Mouse (Mus musculus): ENCODE measurements at regions not wholly inside any gene's neighbourhood (a gene's known extent, or its start where the extent isn't known, plus 50 kb on each side); places are given as distances from the start of the nearest gene placed in this dataset.

- POLR2A ChIA-PET = no interaction called here
These were observed 438.4 kb downstream of the Atp23 start for GRCm38 (mm10) chr10:126462770-126463169.

GRCm38 (mm10) chr10:126458523-126458922 lies 442.6 kb downstream of the Atp23 start:
- POLR2A ChIA-PET = interaction anchor here in 1 of 4 experiments (0.5 kb wide), 1 partner anchor 489 kb away, joined by 4 read pairs; no protein-coding TSS in a partner anchor
- CTCF ChIA-PET = interaction anchor here in 1 of 4 experiments (0.6 kb wide), 1 partner anchor 109 kb away, joined by 3 read pairs; no protein-coding TSS in a partner anchor

More at GRCm38 (mm10) chr10:126462770-126463169, 438.4 kb downstream of the Atp23 start:
- CTCF ChIA-PET = interaction anchor here in 1 of 4 experiments (0.6 kb wide), 2 partner anchors 346 to 513 kb away, joined by 4 to 5 read pairs; no protein-coding TSS in a partner anchor

- POLR2A ChIA-PET = no interaction called here
- CTCF ChIA-PET = no interaction called here
These were observed 448.2 kb downstream of the Atp23 start for GRCm38 (mm10) chr10:126452757-126453528.

GRCm38 (mm10) chr10:126452057-126452622 lies 449.0 kb downstream of the Atp23 start:
- ChIA-PET CTCF (interaction anchor here in 1 of 4 experiments (0.7 kb wide), 1 partner anchor 694 kb away, joined by 7 read pairs; no protein-coding TSS in a partner anchor), POLR2A (no interaction called here)

GRCm38 (mm10) chr10:126431222-126431621 lies 465.3 kb downstream of the Lrig3 start:
- ChIA-PET POLR2A (no interaction called here), CTCF (no interaction called here)

GRCm38 (mm10) chr10:126430346-126430745 lies 464.4 kb downstream of the Lrig3 start:
- CTCF ChIA-PET = interaction anchor here in 1 of 4 experiments (0.5 kb wide), 1 partner anchor 372 kb away, joined by 3 read pairs; no protein-coding TSS in a partner anchor
- POLR2A ChIA-PET = no interaction called here

GRCm38 (mm10) chr10:126429502-126429901 lies 463.5 kb downstream of the Lrig3 start:
- ChIA-PET CTCF (no interaction called here), POLR2A (no interaction called here)

GRCm38 (mm10) chr10:126422066-126422465 lies 456.1 kb downstream of the Lrig3 start:
- CTCF ChIA-PET = no interaction called here
- POLR2A ChIA-PET = interaction anchor here in 1 of 4 experiments (0.6 kb wide), 1 partner anchor 25 kb away, joined by 3 read pairs; no protein-coding TSS in a partner anchor

- ChIA-PET CTCF (interaction anchor here in 1 of 4 experiments (0.8 kb wide), 1 partner anchor 398 kb away, joined by 3 read pairs; no protein-coding TSS in a partner anchor), POLR2A (no interaction called here)
These were observed 447.8 kb downstream of the Lrig3 start for GRCm38 (mm10) chr10:126413786-126414185.

GRCm38 (mm10) chr10:126392235-126392634 lies 426.3 kb downstream of the Lrig3 start:
- ChIA-PET POLR2A (no interaction called here), CTCF (no interaction called here)

GRCm38 (mm10) chr10:126391770-126392169 lies 425.8 kb downstream of the Lrig3 start:
- ChIA-PET POLR2A (no interaction called here), CTCF (no interaction called here)

- POLR2A ChIA-PET = no interaction called here
- CTCF ChIA-PET = interaction anchor here in 3 of 4 experiments (0.6 to 1.4 kb wide), 10 partner anchors 9 to 424 kb away, joined by 3 to 9 read pairs (median 3); no protein-coding TSS in a partner anchor
These were observed 420.5 kb downstream of the Lrig3 start for GRCm38 (mm10) chr10:126386430-126386829.

GRCm38 (mm10) chr10:126385644-126386043 lies 419.7 kb downstream of the Lrig3 start:
- ChIA-PET CTCF (interaction anchor here in 1 of 4 experiments (1.1 to 1.4 kb wide), 2 partner anchors 8 to 381 kb away, joined by 3 to 9 read pairs; no protein-coding TSS in a partner anchor), POLR2A (no interaction called here)

GRCm38 (mm10) chr10:126380381-126380780 lies 414.4 kb downstream of the Lrig3 start:
- ChIA-PET CTCF (interaction anchor here in 1 of 4 experiments (0.5 kb wide), 1 partner anchor 1626 kb away, joined by 3 read pairs; no protein-coding TSS in a partner anchor), POLR2A (interaction anchor here in 1 of 4 experiments (0.6 kb wide), 1 partner anchor 111 kb away, joined by 7 read pairs; no protein-coding TSS in a partner anchor)

- POLR2A ChIA-PET = no interaction called here
These were observed 413.3 kb downstream of the Lrig3 start for GRCm38 (mm10) chr10:126379239-126379638.

GRCm38 (mm10) chr10:126373906-126374305 lies 407.9 kb downstream of the Lrig3 start:
- CTCF ChIA-PET = no interaction called here

More at GRCm38 (mm10) chr10:126379239-126379638, 413.3 kb downstream of the Lrig3 start:
- CTCF ChIA-PET = interaction anchor here in 1 of 4 experiments (0.6 to 0.7 kb wide), 2 partner anchors 517 to 611 kb away, joined by 3 read pairs; no protein-coding TSS in a partner anchor

GRCm38 (mm10) chr10:126371881-126372280 lies 405.9 kb downstream of the Lrig3 start:
- ChIA-PET POLR2A (no interaction called here), CTCF (interaction anchor here in 1 of 4 experiments (0.6 kb wide), 1 partner anchor 614 kb away, joined by 3 read pairs; no protein-coding TSS in a partner anchor)

More at GRCm38 (mm10) chr10:126373906-126374305, 407.9 kb downstream of the Lrig3 start:
- POLR2A ChIA-PET = no interaction called here

- ChIA-PET CTCF (no interaction called here), POLR2A (no interaction called here)
These were observed 383.1 kb downstream of the Lrig3 start for GRCm38 (mm10) chr10:126349076-126349475.

GRCm38 (mm10) chr10:126337426-126337825 lies 371.5 kb downstream of the Lrig3 start:
- ChIA-PET CTCF (interaction anchor here in 2 of 4 experiments (1.0 to 1.5 kb wide), 3 partner anchors 15 to 344 kb away, joined by 3 to 5 read pairs (median 4); no protein-coding TSS in a partner anchor), POLR2A (interaction anchor here in 1 of 4 experiments (0.6 kb wide), 1 partner anchor 423 kb away, joined by 3 read pairs; no protein-coding TSS in a partner anchor)

- ChIA-PET POLR2A (no interaction called here), CTCF (no interaction called here)
These were observed 367.8 kb downstream of the Lrig3 start for GRCm38 (mm10) chr10:126333786-126334185.

All from embryonic stem cell, embryonic (primary cell).